Mouse (Mus musculus) adrenal gland, adult 8-10 months (tissue): ENCODE measurements around the gene Wdr6. TPM values are rescaled to one million over a fixed set of nuclear protein-coding genes. Genes with fewer than 3 reads are reported as not detected.
"Not testable (repeated sequence)": the region's sequence is repeated elsewhere in the genome, so short reads cannot be mapped to it uniquely, and the experiment has no call there.

ENCODE experiments used
- DNase-seq: peaks from one replicate; pipeline ENCODE4 v3.0.0; 2022
- total RNA-seq, 4 experiments: library from RNA; stranded (reverse); gene quantifications; 2 replicates each; pipeline ENCODE4 v1.2.4; 2022

Wdr6 gene
- 100 to 1,000 TPM; 115 to 182 (median 165) TPM for total RNA-seq

GRCm38 (mm10) chr9:108578545-108579343 is at the start of gene Wdr6:
TSS of gene Wdr6 (minus strand) at chr9:108578739.
- DNase-seq, result peak; percentile 95

- no peak for DNase-seq
These were observed 49.6 kb upstream of the Wdr6 start for GRCm38 (mm10) chr9:108628141-108628540.

DNA sequence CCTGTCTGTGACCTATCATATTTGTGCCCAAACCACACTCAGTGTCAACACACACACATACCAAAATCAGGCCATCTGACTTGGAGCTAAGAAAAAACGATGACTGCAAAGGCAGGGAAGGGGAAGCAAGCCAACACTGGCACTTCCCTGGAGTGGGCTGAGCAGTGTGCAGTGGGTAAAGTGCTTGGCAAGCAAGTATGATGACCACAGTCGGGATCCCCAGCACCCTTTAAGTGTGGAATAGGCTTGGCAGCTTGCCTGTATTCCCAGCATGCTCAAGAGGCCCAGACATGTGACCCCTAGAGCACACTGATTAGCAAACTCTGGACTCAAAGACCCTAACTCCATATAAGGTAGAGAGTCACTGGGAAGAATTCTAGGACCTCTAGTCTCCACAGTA is 48.0 kb upstream of the Wdr6 start:
- no peak for DNase-seq

DNA sequence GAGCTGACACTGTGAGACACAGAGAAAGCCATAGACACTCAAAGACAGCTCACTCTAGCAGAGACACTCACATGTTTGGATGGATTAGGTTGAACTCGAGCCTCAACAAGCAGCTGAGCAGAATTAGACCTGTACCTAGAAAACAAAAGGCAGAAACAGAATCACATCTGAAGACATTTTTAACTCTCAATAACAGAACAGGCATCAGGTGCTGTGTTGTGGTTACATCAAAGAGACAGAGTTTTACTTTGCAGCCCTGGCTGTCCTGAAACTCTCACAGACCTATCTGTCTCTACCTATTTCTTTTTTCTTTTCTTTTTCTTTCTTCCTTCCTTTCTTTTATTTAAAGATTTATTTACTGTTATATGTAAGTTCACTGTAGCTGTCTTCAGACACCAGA is 38.8 kb upstream of the Wdr6 start:
- no peak for DNase-seq

- no peak for DNase-seq
These were observed 32.9 kb upstream of the Wdr6 start for GRCm38 (mm10) chr9:108611488-108611887.

GRCm38 (mm10) chr9:108608889-108609288 is 30.4 kb upstream of the Wdr6 start:
- DNase-seq, result no peak

DNA sequence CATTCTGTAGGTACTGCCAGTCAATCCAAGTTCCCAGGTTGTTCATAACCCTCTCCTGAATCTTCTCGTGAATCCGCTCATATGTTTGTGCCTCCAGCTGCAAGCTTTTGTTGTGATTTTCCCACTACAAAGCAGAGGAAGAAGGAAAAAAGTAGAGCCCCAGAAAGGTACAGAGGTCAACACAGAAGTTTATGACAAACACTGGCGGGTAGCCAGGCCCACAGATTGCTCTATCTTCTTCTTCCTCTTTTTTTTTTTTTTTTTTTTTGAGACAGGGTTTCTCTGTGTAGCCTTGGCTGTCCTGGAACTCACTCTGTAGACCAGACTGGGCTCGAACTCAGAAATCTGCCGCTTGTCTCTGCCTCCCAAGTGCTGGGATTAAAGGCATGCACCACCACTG is 29.4 kb upstream of the Wdr6 start:
- not testable (repeated sequence) for DNase-seq

DNA sequence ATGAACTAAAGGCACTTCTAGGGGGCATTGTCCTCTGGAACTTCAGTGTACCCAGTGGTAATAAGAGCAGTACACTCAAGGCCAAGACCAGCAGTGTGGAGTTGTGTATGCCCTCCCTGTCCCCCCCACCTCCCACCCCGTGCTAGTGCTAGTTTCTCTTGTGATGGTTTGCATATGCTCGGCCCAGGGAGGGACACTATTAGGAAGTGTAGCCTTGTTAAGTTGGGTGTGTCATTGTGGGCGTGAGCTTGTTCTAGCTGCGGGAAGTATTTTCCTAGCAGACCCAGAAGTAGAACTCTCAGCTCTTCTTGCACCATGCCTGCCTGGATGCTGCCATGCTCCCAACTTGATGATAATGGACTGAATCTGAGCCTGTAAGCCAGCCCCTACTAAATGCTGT is 23.4 kb upstream of the Wdr6 start:
- no peak for DNase-seq

DNA sequence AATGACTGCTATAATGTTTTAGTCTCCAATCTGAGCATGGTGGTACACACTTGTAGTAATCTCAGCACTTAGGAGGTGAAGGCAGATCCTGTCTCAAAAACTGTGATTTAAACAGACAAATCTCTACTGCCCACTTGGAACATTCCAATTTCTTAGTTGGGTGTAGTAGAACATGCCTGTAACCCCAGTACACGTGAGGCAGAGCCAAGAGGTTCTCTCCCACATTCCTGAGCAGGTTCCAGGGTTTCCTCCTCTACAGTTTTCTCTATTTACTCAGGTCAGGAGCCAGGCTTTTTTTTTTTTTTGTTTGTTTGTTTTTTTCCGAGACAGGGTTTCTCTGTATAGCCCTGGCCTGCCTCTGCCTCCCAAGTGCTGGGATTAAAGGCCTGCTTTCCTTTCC is 21.5 kb upstream of the Wdr6 start:
- DNase-seq, result no peak

DNA sequence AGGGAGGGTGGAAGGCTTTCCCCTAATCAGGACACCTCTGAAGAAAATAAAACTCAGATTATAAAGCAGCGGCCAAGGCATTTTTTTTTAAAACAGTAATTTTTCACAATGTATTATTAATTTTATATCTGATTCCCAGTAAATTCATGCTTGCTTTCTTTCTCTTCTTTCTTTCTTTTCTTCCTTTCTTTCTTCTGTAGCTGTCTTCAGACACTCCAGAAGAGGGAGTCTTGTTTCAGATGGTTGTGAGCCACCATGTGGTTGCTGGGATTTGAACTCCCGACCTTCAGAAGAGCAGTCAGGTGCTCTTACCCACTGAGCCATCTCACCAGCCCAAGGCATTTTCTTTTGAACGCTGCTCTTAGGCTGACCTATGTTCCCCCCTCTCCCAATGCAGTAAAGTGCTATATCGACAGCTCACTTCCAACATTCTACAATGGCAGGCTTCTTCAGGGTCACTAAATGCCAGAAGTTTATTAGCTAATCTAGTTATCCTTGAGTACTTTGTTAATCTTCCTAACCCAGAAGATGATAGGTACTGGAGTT is 20.6 kb upstream of the Wdr6 start:
- no peak for DNase-seq

DNA sequence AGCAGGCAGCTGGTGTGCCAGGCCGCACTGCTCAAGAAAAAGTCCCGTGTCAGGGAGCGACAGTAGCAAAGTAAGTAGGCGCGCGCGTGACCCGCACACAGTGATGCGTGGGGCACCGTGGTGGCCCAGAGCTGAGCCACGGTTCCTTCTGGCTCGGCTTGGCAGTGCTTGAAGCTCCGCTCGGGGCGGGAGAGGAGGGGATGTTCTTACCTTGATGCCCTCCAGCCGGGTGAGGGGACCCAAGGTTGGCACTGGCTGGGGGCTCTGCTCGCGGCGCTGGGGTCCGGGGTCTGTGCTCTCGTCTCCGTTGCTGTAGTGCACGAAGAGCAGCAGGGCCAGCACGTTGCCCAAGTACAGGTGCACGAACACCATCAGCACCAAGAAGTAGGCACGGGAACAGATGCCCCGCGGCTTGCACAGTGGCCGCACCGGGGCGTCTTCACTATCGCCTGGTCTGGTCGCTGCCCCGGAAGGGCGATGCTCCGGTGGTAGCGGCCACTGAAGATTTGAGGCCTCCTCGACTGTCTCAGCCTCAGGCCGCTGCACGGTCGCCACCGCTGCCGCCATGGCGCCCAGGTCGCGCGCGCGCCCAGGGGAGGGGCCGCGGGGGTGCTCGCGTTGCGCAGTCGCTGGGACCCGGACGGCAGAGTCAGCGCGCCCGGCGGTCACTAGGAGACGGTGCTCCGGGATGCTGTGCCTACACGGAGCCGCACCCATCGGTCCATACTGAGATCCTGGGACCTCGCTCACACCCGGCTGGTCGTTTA is 18.6 kb upstream of the Wdr6 start, which contains the start of gene P4htm:
Gene P4htm, minus strand, starts transcription at position 670 of the 767 bp plus-strand sequence.
- DNase-seq, result peak; percentile 38

DNA sequence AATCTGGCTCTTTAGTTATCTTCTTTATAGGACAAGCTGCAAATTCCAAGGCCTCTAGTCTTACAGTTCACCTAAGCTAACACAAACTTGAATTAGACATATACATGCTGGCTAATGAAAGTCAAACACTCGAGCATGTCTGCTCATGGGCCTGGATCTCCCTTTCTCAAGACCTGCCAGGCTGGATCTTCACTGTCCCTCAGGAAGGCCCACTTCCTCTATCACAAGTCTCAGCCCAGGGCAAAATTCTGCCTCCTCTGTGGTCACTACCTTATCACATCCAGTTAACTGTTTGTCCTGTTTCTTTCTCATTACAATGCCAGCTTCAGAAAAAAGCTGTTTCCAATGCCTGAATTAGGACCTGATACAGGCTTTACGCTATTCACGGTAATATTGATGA is 15.8 kb upstream of the Wdr6 start:
- no peak for DNase-seq

GRCm38 (mm10) chr9:108591462-108591861 is 12.9 kb upstream of the Wdr6 start:
- no peak for DNase-seq

GRCm38 (mm10) chr9:108589229-108589628 is 10.7 kb upstream of the Wdr6 start:
- DNase-seq, result no peak

DNA sequence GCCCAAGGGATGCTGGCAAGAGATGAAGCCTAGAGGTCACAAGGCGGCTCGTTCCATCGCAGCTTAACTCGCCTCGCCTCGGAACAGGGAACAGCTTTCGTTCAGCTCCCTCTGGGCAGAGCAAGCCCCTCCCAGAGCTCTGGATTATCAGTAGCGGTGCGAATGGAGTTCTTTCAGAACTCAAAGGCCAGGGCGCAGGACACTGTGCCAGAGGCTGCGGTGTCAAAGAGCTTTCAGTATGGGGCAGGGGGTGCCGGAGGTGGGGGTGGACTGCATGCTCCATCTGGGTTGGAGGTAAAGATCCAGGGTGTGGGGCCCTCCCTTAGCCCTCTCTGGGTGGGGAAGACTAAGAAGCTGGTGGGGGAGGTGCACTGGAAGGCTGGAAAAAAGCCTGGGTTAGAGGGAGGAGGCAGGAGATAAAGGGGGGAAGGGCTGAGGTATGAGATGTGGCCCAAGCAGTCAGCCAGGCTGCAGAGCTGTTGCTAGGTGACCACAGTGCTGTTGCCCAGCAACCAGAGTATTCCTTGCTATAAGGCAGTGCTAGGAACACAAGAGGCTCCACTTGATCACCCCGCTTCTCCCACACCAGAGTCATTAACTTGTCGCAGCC is 9.1 kb upstream of the Wdr6 start:
- DNase-seq, result peak; percentile 64

DNA sequence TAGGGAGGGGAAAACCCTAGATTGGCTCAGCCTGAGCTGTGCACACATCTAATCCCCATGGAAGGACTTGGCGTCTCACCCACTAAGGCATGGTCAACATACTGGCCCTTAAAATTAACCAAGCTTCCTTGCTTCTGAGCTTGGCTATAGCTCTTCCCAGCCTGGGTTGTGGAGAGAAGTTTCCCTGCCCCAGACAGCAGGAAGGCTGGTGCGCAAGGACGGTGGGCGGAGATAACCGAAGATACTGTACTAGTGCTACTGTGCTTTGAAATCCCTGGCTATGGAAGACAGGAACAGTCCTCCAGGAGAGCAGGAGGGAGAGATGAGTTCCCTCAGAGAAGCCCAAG is 778 bp upstream of the Wdr6 start:
- DNase-seq, result peak; percentile 60

- peak; percentile 54 for DNase-seq
These were observed 500 bp downstream of the Wdr6 start for GRCm38 (mm10) chr9:108577934-108578544.

DNA sequence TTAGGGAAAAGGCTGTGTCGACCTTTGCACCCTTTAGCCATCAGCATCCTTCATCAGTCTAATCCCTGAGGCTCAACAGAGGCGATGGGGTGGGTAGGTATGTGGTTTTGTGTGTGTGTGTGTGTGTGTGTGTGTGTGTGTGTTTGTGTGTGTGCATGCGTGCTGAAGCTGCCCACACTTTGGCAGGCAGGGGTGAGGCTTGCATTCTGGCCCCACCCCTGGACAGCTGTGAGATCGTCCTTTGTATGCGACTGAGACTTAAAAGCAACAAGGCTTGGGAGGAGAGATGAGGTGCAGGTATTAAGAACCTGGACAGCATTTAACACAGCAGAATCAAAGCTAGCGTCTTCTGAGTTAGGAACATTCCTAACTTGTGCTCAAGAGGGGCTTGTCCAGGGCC is 1.5 kb downstream of the Wdr6 start:
- no peak for DNase-seq

GRCm38 (mm10) chr9:108575321-108576297 is 2.9 kb downstream of the Wdr6 start:
- no peak for DNase-seq

DNA sequence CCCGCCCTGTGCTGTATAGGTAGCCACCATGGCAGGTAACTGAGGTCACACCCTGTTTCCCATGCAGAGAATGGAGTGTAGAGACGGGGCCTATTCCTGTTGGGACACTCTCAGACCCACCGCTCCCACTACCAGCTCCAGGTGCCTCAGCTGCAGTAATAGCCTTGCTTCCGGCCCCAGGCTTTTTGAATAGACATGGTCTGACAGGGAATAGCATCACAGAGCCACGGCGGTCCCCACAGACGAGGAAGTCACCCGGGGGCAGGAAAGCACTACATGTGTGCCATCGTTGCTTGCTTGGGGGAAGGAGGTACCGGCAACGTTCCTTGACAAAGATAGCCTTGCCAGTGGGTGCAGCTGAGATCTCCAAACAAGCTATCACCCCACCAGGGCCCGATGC is 3.6 kb downstream of the Wdr6 start:
- DNase-seq, result no peak
